ENCODE assay signal across 21 mouse cellular contexts in the genomic region with DNA sequence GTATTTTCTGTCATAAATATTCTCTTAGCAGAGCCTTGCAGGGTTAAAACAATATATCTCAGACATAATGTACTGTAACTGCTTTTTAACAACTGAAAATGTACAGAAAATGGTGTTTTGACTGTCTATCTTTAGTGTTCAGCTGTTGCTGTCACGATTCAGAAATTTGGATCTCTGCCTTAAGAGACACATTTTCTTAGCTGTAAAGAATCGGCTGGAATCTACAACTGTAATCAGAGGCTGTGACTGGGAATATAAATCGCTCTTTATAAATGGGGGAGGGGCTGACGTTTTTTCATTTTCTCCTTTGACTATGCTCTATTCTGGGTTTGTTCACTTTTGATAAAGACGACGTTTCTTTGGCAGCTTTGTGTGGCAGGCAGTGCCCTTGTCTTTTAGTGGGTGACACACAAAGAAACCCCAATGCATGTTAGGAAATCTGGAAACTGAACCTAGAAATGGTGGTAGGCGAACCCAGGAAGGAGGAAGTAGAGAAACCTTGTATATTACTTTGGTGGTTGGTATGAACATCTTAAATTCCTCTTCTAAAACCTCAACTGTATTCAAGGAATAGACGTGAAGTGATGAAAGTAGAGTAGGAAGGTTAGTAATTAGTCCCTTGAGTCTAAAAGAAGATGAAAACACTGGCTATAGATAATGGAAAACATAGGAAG.
DNase-seq lines count a peak whose midpoint lies in the region; ATAC-seq and TF ChIP-seq lines count a peak whose summit lies in the region.
"Had no signal": no experiment of that assay in that cellular context is flagged by ENCODE, and none has a peak within 500 bp of the region (broad histone marks: within the 10 kb centered on the region; RNA-seq: fewer than 3 reads in every experiment).

No protein-coding gene starts in this region.

- peak; percentile 78 for ATAC-seq in frontal cortex, adult (ENCODE audit: low TSS enrichment)
- ATAC-seq: activated CD4-positive, CD25-positive, alpha-beta regulatory T cell, adult 4 months; Patski had no signal

- peak overlapping the region; percentile 83 for H3K27ac ChIP-seq in left cerebral cortex, adult 2 months
- H3K27ac ChIP-seq: heart, adult 2 months; liver, embryonic 13.5 days had no signal

- no peak for DNase-seq in frontal cortex, postnatal 25 days (ENCODE audit: low spot score in 2 of 2)
- no peak for DNase-seq in left cerebral cortex, adult 2 months (ENCODE audit: extremely low spot score in 1 of 2, low spot score in 2 of 2)
- no peak for DNase-seq in left cerebral cortex, adult 8-10 months (ENCODE audit: low spot score in 2 of 2)
- DNase-seq in right cerebral cortex, adult 2 months (ENCODE audit: low spot score in 2 of 2), result peak; percentile 26 to 39
- DNase-seq in right cerebral cortex, postnatal 25 days, result no peak
- no peak for DNase-seq in spleen, postnatal 36 days (ENCODE audit: low spot score in 2 of 2)
- DNase-seq: adrenal gland, postnatal 14 days; cerebellum, adult 8-10 months; gastrocnemius, postnatal 10 days; heart, adult 2 months; heart, postnatal 10 days; kidney, adult 8-10 months; kidney, postnatal 4 days; liver, embryonic 13.5 days; lung, postnatal 14 days; thymus, adult 18-20 months had no signal

- intact Hi-C loops in left cerebral cortex, adult 2 months (cut with DNase I), result loop anchor here (5.0 kb wide), 1 partner anchor 186 kb away; no protein-coding TSS in a partner anchor

- H3K4me3 ChIP-seq in left cerebral cortex, adult 2 months, result no peak overlapping the region; the same call in 1 of the 2 replicates
- H3K4me3 ChIP-seq: embryonic facial prominence, embryonic 12.5 days; heart, adult 2 months; liver, embryonic 13.5 days; neural tube, embryonic 15.5 days had no signal

- no peak for TF ChIP-seq CTCF in left cerebral cortex, adult 2 months (IDR thresholded peaks at IDR 0.05)

Comparison
In these comparisons a context has a peak if more than half of its experiments do, and no peak if none do; other contexts are left out.
1. DNase-seq: peak in right cerebral cortex, adult 2 months (2 of 2); none in frontal cortex, postnatal 25 days (0 of 2), left cerebral cortex, adult 2 months (0 of 2), left cerebral cortex, adult 8-10 months (0 of 2), right cerebral cortex, postnatal 25 days (single experiment) and spleen, postnatal 36 days (0 of 2).